Mouse (Mus musculus) lung, postnatal 0 days (tissue): ENCODE results near the gene A530064D06Rik.

Source experiments
- CTCF ChIP-seq: IDR thresholded peaks from 2 replicates; pipeline ENCODE4 v1.5.1; 2016; ENCODE audit warnings: antibody characterized with exemption, mild to moderate bottlenecking
- EP300 ChIP-seq: IDR thresholded peaks from 2 replicates; pipeline ENCODE4 v1.6.1; 2016; ENCODE audit warnings: antibody characterized with exemption, mild to moderate bottlenecking, control low read depth

GRCm38 (mm10) chr17:48120456-48120855, 46.6 kb downstream of the A530064D06Rik start:
- TF ChIP-seq CTCF, result no peak
- no peak for TF ChIP-seq EP300
